Mouse (Mus musculus): Measurements from ENCODE around the gene Tead1.
A peak's percentile ranks its signal among the peaks of the same experiment; 100 is the strongest.

DNA sequence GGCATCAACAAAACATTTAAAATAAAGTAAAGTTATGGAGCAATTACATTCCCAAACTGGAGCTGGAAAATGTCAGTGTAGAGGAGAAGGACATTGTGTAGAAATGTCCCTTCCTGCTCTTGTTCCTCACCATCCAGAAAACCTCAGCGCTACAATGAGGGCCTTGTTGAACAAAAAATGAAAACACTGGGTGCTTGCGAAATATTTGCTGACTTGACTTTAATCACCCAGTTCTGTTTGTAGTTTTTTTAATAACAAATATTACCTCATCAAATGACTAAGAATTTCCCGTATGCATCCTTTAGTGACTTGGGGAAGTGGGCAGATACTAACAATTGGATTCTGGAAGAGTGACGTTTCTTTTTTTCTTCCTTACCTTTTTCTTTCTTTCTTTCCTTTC is 31.7 kb upstream of the Tead1 start:
- TF ChIP-seq E2F4 (IDR thresholded peaks at IDR 0.05; ENCODE audit: insufficient read depth) (no peak), POLR2A (IDR thresholded peaks at IDR 0.05; ENCODE audit: insufficient read length, low read depth) (no peak), USF1 (IDR thresholded peaks at IDR 0.05; ENCODE audit: low read depth) (no peak), MYOG (IDR thresholded peaks at IDR 0.05; ENCODE audit: control insufficient read depth in 1 of 3, insufficient read depth in 1 of 3, insufficient read length in 2 of 3, low read depth in 2 of 3) (no peak), CEBPB (IDR thresholded peaks at IDR 0.05; ENCODE audit: insufficient read depth, poor library complexity, severe bottlenecking) (0 out of 2 replicates have a peak, but pooled peaks have one; percentile 20), MAX (IDR thresholded peaks at IDR 0.05; ENCODE audit: low read depth) (no peak), TCF12 (IDR thresholded peaks at IDR 0.05; ENCODE audit: insufficient read depth, poor library complexity, severe bottlenecking) (no peak), MYOD1 (IDR thresholded peaks at IDR 0.05; ENCODE audit: control insufficient read depth in 1 of 3, insufficient read length in 2 of 3, low read depth in 2 of 3) (no peak), TCF3 (IDR thresholded peaks at IDR 0.05; ENCODE audit: insufficient read length, low read depth) (no peak)

All from myocyte (in vitro differentiated cells).